Mouse (Mus musculus) lung, embryonic 14.5 days (tissue): ENCODE measurements around the gene Cfap52. TPM values are rescaled to one million over a fixed set of nuclear protein-coding genes. Genes with fewer than 3 reads are reported as not detected.
A peak's percentile ranks its signal among the peaks of the same experiment; 100 is the strongest.

Experiments used
- ATAC-seq: fragments of 200-750 bp; cut with Nextera tagmentation; 2 replicates; pipeline ENCODE4 v1.8.0; 2017; ENCODE audit warnings: mild to moderate bottlenecking, moderate TSS enrichment, moderate library complexity; ENCODE audit not compliant: insufficient read depth
- DNase-seq: peaks from one replicate; pipeline ENCODE4 v3.0.0-alpha.2; 2015
- H3K27ac ChIP-seq: fragments of 300-500 bp; sonication (generic); 2 replicates; pipeline ENCODE4 v1.5.1; 2014; ENCODE audit warnings: low read depth, mild to moderate bottlenecking, moderate library complexity
- H3K27me3 ChIP-seq: fragments of 300-500 bp; sonication (generic); 2 replicates; pipeline ENCODE4 v1.6.1; 2014; ENCODE audit warnings: low read length, control low read depth; ENCODE audit not compliant: insufficient read depth
- H3K36me3 ChIP-seq: fragments of 300-500 bp; sonication (generic); 2 replicates; pipeline ENCODE4 v1.6.1; 2014; ENCODE audit warnings: control low read depth; ENCODE audit not compliant: insufficient read depth
- H3K4me1 ChIP-seq: fragments of 300-500 bp; sonication (generic); 2 replicates; pipeline ENCODE4 v1.6.1; 2014; ENCODE audit warnings: antibody characterized with exemption, control low read depth; ENCODE audit not compliant: insufficient read depth
- H3K4me2 ChIP-seq: fragments of 300-500 bp; sonication (generic); 2 replicates; pipeline ENCODE4 v1.6.1; 2014; ENCODE audit warnings: mild to moderate bottlenecking
- H3K4me3 ChIP-seq: fragments of 300-500 bp; sonication (generic); 2 replicates; pipeline ENCODE4 v1.5.1; 2014; ENCODE audit warnings: low read depth, low read length
- H3K9ac ChIP-seq: fragments of 300-500 bp; sonication (generic); 2 replicates; pipeline ENCODE4 v1.6.1; 2014
- H3K9me3 ChIP-seq: fragments of 300-500 bp; sonication (generic); 2 replicates; pipeline ENCODE4 v1.6.1; 2016; ENCODE audit warnings: low read depth, low read length, control low read depth
- CTCF ChIP-seq: IDR thresholded peaks from 2 replicates; pipeline ENCODE4 v1.5.1; 2016; ENCODE audit warnings: antibody characterized with exemption, low read depth
- WGBS: fragments of 180-500 bp; shearing (Covaris S2); extraction: QIAGEN DNeasy Blood & Tissue Kit; methylation state at CpG from one replicate; pipeline ENCODE4 v1.1.7; 2014; 5-methylcytosine and 5-hydroxymethylcytosine counted together
- polyA plus RNA-seq: library from polyadenylated mRNA; unstranded; fragments of >200 nt; fragmentation: Nextera tagmentation; extraction: Ambion mirVana; gene quantifications from 2 replicates; pipeline ENCODE4 v1.2.1, GENCODE M21; 2014

Gene Cfap52
- polyA plus RNA-seq, 1 experiment from 2014 or later: 0.97 TPM

- DNase-seq: peak; percentile 94
- WGBS: under 1% methylated on average over 28 of the region's 28 CpGs
- peaks cover 9% of the 10 kb centered on the region; the same call in 1 of the 2 replicates for H3K36me3 ChIP-seq
Measured at GRCm38 (mm10) chr11:67965905-67966878, 741 bp upstream of the Cfap52 start, which contains the start of gene Stx8. TSS of gene Stx8 (plus strand) at chr11:67966193.

DNA sequence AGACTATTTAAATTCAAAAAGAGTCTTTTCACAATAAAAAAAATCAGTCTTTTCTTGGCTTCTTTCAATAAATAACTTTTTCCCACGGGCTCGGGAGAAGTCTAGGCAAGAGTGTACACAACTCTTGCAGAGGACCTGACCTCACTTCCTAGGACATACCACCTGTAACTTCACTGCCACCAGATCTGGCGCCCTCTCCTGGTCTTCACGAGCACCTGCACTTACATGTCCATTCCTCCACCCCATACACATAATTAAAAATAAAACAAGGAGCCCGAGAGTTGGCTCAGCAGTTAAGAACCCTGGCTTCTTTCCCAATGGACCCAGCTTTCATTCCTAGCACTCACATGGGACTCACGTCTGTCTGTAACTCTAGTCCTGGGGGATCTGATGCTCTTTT is 1.3 kb downstream of the Cfap52 start:
- H3K27me3 ChIP-seq: no peaks in the 10 kb centered on the region
- H3K4me3 ChIP-seq: no peak overlapping the region
- H3K9ac ChIP-seq: no peak overlapping the region
- peak; percentile 43 for TF ChIP-seq CTCF
- no peaks in the 10 kb centered on the region for H3K36me3 ChIP-seq
- no peaks in the 10 kb centered on the region for H3K4me1 ChIP-seq
- H3K27ac ChIP-seq: no peak overlapping the region
- WGBS: 67% methylated on average over 6 of the region's 6 CpGs
- no peaks in the 10 kb centered on the region for H3K9me3 ChIP-seq
- no peak for DNase-seq
- H3K4me2 ChIP-seq: no peak overlapping the region
- no peak for ATAC-seq

More at GRCm38 (mm10) chr11:67965905-67966878, 741 bp upstream of the Cfap52 start, which contains the start of gene Stx8:
- Histone ChIP-seq H3K4me2 (peak within 1 kb of the TSS; percentile 85), H3K27ac (peak within 1 kb of the TSS; percentile 55), H3K4me3 (peak within 1 kb of the TSS; percentile 64), H3K27me3 (no peaks in the 10 kb centered on the region), H3K4me1 (no peaks in the 10 kb centered on the region), H3K9ac (peak within 1 kb of the TSS; percentile 76), H3K9me3 (no peaks in the 10 kb centered on the region)
- peak; percentile 86 for ATAC-seq
- TF ChIP-seq CTCF: no peak

DNA sequence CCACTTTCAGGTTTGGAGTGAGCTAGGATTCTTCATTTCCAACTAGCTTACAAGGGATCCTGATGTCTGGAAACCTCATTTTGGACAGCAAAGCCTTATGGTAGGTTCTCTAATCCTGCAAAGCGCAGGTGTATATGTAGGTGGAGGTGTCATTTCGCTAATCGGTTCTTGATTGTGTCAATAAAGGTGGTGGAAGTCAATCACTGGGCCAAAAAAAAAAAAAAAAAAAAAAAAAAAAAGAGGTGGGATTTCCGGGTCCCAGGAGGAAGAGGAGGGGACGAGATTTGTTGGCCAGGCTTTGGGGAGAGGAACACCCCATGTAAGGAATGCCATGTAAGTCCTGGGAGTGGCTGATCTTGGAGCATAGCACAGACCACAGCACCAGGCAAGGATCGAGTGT is 11.0 kb downstream of the Cfap52 start:
- Histone ChIP-seq H3K27me3 (no peaks in the 10 kb centered on the region), H3K27ac (no peak overlapping the region), H3K36me3 (no peaks in the 10 kb centered on the region), H3K9ac (no peak overlapping the region), H3K4me3 (no peak overlapping the region), H3K4me2 (no peak overlapping the region), H3K9me3 (no peaks in the 10 kb centered on the region), H3K4me1 (no peaks in the 10 kb centered on the region)
- TF ChIP-seq CTCF: no peak
- ATAC-seq (no peak), DNase-seq (no peak)
- 78% methylated on average over 6 of the region's 6 CpGs for WGBS

- H3K36me3 ChIP-seq: no peaks in the 10 kb centered on the region
- WGBS: 71% methylated on average over 5 of the region's 5 CpGs
- H3K9me3 ChIP-seq: no peaks in the 10 kb centered on the region
- H3K4me1 ChIP-seq: no peaks in the 10 kb centered on the region
- H3K27ac ChIP-seq: no peak overlapping the region
- no peak overlapping the region for H3K4me2 ChIP-seq
- no peaks in the 10 kb centered on the region for H3K27me3 ChIP-seq
- no peak overlapping the region for H3K9ac ChIP-seq
- H3K4me3 ChIP-seq: no peak overlapping the region
- DNase-seq (no peak), ATAC-seq (no peak)
- no peak for TF ChIP-seq CTCF
Measured at GRCm38 (mm10) chr11:67953604-67954003, 11.8 kb downstream of the Cfap52 start.

GRCm38 (mm10) chr11:67949475-67949874 is 16.0 kb downstream of the Cfap52 start:
- Histone ChIP-seq H3K27ac (no peak overlapping the region), H3K4me2 (no peak overlapping the region), H3K9me3 (no peaks in the 10 kb centered on the region), H3K27me3 (no peaks in the 10 kb centered on the region), H3K36me3 (no peaks in the 10 kb centered on the region), H3K4me1 (no peaks in the 10 kb centered on the region), H3K9ac (no peak overlapping the region), H3K4me3 (no peak overlapping the region)
- DNase-seq: no peak
- WGBS: 76% methylated on average over 9 of the region's 9 CpGs
- no peak for TF ChIP-seq CTCF
- ATAC-seq: no peak

DNA sequence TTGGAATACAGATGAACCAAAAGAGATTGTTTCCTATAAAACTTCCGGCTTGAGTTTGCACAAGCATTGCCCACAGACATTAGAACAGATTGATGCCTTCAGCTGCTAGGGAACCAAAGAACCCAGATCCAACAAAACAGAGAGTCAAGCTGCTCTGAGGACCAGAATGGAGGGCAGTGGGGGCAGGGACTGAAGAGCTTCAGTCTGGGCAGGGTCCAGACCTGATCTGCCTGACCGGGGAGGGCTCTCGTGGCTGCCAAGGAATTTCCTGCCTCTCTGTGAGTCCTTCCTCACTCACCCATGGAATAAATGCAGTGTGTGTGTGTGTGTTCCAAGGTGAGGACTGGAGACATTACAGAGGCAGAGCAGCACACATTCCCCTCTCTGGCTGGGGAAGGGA is 17.2 kb downstream of the Cfap52 start:
- WGBS: 34% methylated on average over 3 of the region's 3 CpGs
- DNase-seq (no peak), ATAC-seq (no peak)
- Histone ChIP-seq H3K36me3 (no peaks in the 10 kb centered on the region), H3K27ac (peak overlapping the region; percentile 1; the same call in 1 of the 2 replicates), H3K9ac (no peak overlapping the region), H3K4me2 (no peak overlapping the region), H3K9me3 (no peaks in the 10 kb centered on the region), H3K4me3 (no peak overlapping the region), H3K4me1 (no peaks in the 10 kb centered on the region), H3K27me3 (no peaks in the 10 kb centered on the region)
- TF ChIP-seq CTCF: no peak

GRCm38 (mm10) chr11:67932156-67932555 is 33.3 kb downstream of the Cfap52 start:
- Histone ChIP-seq H3K27ac (no peak overlapping the region), H3K9ac (no peak overlapping the region), H3K36me3 (no peaks in the 10 kb centered on the region), H3K9me3 (no peaks in the 10 kb centered on the region), H3K4me3 (no peak overlapping the region), H3K4me1 (no peaks in the 10 kb centered on the region), H3K27me3 (no peaks in the 10 kb centered on the region), H3K4me2 (no peak overlapping the region)
- ATAC-seq (no peak), DNase-seq (no peak)
- WGBS: 87% methylated on average over 3 of the region's 3 CpGs
- TF ChIP-seq CTCF: no peak
